Mouse (Mus musculus) retina, adult 2 months (tissue): ENCODE data around the gene Cenpu.
"Not testable (repeated sequence)": the region's sequence is repeated elsewhere in the genome, so short reads cannot be mapped to it uniquely, and the experiment has no call there.

Source experiments
- DNase-seq: peaks from one replicate; pipeline ENCODE4 v3.0.0-alpha.2; 2012; ENCODE audit warnings: low read depth, low spot score

Cenpu gene

GRCm38 (mm10) chr8:46550058-46550457 is 1.8 kb upstream of the Cenpu start:
- DNase-seq, result no peak

- DNase-seq, result no peak
Observed at GRCm38 (mm10) chr8:46551029-46551428, 799 bp upstream of the Cenpu start.

GRCm38 (mm10) chr8:46552441-46552765 is 575 bp downstream of the Cenpu start:
- DNase-seq, result no peak

DNA sequence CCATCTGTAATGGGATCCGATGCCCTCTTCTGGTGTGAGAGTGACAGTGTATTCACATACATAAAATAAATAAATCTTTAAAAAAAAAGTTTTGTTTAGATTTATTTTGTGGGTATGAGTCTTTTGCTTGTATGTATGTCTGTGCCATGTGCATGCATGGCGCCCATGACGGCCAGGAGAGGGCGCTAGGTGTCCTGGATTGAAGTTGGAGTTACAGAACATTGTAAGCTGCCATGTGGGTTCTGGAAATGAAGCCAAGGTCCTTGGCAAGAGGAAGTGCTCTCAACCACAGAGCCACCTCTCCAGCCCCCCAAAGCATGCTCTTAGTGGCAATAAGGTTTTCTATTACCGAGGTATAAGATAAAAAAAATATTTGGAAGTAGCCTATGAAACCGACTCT is 7.6 kb downstream of the Cenpu start:
- no peak for DNase-seq

- DNase-seq, result no peak
Observed at GRCm38 (mm10) chr8:46562333-46562732, 10.5 kb downstream of the Cenpu start.

GRCm38 (mm10) chr8:46566914-46567529 is 15.2 kb downstream of the Cenpu start:
- no peak for DNase-seq

- DNase-seq, result no peak
Observed at GRCm38 (mm10) chr8:46567946-46568345, 16.1 kb downstream of the Cenpu start.

DNA sequence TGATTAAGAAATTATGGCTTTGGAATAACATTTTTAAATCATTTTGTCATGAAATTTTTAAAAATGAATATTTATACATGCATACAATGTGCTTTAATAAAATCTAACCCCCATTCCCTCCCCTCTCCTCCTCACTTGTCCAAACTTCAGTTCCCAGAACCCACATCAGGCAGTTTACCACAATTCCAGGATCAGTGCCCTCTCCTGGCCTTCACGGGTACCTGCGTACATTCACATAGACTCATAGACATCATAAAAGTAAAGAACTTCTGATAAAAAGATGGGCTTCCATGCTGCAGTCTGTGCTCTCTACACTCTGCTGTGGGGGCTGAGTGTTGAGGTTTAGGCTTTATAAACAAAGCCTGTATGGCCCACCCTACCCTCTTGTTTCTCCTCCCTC is 17.1 kb downstream of the Cenpu start:
- DNase-seq, result no peak

GRCm38 (mm10) chr8:46569659-46570441 is 18.0 kb downstream of the Cenpu start:
- no peak for DNase-seq

DNA sequence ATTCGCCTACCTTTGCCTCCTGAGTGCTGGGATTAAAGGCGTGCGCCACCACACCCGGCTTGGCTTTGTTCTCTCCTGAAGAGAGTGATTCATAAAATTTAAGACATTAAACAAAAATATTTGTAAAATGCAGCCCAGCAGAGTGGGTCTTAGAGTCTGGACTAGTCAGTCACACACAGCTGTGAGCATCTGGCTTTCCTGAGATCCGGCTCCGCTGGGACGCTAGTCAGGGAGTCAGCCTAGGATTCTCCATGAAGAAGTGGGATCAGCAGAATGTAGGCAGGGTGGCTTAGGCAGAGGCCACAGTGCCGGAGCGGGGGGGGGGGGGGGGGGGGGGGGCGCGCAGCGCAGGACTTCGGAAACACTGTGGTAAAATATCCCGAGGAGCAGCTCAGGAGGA is 18.8 kb downstream of the Cenpu start:
- DNase-seq, result no peak

GRCm38 (mm10) chr8:46573446-46573845 is 21.6 kb downstream of the Cenpu start:
- no peak for DNase-seq

GRCm38 (mm10) chr8:46573964-46574363 is 22.1 kb downstream of the Cenpu start:
- no peak for DNase-seq

GRCm38 (mm10) chr8:46578794-46579193 is 27.0 kb downstream of the Cenpu start:
- DNase-seq, result no peak

GRCm38 (mm10) chr8:46584328-46584727 is 32.5 kb downstream of the Cenpu start:
- not testable (repeated sequence) for DNase-seq

GRCm38 (mm10) chr8:46585576-46585975 is 33.7 kb downstream of the Cenpu start:
- DNase-seq, result no peak

DNA sequence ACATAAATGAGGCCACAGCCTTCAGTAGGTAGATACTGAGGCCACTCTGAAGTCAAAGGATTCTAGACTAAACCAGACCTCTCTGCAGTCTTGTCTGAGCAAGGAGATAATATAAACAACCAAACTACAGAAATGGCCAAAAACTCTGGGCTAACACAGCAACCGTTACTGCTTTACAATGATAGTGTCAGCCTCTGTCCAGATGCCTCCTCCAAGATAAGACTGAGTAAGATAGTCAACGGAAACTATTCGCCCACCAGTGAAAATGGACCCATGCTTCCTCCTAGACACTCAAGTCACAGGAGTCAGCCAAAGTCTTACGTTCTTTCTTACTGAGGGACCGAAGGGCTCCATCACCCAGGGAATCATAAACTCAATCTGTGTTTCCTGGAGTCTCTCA is 36.1 kb downstream of the Cenpu start:
- DNase-seq, result no peak

DNA sequence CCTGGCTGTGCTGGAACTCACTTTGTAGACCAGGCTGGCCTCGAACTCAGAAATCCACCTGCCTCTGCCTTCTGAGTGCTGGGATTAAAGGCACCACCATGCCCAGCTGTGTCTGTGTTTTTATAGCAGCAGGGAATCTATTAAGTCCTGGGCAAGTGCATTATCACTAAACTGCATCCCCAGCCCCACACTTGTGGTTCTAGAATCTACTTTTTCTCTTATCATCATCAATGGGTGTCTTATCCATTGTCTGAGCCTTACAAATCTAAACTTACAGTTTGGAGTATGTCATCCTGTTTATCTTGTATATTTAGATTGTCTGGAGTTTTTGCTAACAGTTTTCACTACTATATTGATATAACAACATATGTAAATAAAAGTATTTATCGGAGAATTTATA is 36.8 kb downstream of the Cenpu start:
- DNase-seq, result no peak

DNA sequence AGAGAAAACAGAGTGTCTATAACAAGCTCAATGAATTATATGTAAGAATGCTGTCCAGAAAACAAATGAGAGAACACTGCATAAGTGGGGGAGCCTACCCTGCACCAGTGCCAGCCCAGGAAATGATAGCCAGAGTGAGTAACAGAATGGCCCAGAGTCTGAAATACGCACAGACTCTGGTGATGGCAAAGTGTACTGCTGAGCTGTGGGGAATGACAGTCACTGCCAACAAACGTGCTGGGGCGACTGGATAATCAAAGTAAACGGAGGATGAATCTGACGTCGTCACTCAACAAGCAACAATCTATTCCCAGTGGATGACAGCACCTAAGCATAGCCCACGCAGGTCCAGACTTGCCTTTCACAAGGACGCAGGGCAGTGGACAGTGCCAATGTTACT is 41.2 kb downstream of the Cenpu start:
- no peak for DNase-seq

GRCm38 (mm10) chr8:46593772-46594171 is 41.9 kb downstream of the Cenpu start:
- DNase-seq, result no peak

DNA sequence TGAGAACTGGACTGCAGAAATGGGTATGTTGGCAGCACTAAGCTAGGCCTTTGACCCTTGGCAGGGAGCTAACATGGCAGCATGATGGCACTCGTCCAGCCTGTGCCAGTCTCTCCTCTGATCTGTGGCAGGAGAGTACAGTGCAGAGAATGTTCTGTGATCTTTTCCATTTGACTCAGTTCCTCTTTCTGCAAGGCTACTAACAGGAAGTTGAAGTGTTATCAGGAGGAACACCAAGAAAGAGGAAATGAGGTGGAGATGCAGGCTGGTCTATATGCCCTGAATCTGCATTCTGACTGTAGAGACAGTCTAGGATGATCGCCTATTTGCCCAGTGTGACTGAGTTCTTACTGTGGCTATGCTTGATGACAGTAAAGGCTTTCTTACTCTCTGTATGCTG is 43.8 kb downstream of the Cenpu start:
- DNase-seq, result no peak

DNA sequence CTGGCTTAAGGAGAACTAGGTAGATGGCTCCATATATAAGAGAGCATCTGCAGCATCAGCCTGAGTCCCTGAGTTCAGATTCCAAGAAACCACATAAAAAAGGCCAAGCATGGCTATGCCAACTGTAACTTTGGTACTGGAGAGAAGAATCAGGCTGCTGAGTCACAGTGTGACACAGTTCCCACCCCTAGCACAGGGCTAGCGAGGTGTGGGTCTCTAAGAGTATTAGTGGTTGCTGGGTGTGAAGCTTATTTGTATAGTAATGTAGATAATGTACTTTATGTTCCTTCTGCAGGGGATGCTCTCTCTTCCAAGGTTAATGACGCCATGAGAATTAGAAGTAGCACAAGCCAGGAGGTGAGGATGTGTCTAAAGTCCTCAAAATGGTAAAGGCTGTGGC is 44.7 kb downstream of the Cenpu start:
- no peak for DNase-seq

DNA sequence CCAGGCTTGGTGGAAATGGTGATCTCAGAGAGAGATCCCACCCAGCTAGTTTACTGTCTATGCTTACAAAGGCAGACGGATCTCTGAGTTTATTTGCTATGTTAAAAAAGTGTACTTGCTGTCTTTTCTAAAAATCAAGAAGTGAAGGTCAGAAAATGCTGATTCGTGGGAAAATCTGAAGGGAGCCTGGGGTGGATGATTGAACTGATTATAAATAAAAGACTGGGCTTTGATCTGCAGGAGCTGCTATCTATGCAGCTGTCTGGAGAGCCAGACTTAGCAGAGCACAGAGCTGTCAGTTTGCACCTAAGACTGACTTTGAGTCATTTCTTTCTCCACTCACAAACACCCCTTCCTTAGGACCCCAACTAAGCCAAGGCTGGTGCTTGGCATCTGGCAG is 45.6 kb downstream of the Cenpu start:
- DNase-seq, result no peak

DNA sequence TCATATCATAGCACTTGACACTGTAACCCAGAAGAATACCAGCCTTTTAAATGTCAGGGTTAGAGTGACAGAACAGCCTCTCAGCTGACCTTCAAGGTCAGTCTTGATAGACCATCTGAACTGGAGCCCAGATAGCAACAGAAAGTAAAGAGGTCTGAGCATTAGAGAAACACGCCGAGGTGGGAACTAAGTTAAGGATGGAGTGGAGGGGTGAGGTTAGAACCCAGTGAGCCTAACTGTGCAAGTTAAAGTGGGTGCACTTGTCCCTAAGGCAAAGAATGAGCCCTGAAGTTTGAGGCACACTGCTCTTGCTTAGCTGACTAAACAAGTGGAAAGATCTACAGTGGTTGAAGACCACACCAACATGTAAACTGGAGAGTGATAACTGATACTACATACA is 46.3 kb downstream of the Cenpu start:
- no peak for DNase-seq

DNA sequence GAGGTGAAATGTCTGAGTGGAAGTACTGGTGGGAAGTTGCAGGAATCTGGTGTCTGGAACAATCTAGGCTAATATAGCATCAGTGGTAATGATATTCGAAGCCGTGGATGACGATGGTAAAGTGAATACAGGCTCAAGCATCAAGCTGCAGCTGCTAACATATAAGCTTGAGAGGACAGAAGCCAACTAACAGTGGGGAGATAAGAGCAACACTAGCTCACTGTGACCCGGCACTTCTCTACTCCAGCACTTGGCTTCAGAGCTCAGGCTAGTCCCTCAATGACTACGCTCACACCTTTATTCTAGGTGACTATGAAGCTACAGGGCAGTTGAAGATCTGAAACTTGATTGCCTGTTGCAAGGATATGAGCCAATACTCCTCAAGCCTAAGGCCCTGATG is 46.9 kb downstream of the Cenpu start:
- no peak for DNase-seq
